Mouse (Mus musculus) heart, postnatal 25 days (tissue): ENCODE results near the gene Slc22a18. TPM values are rescaled to one million over a fixed set of nuclear protein-coding genes. Genes with fewer than 3 reads are reported as not detected.

Experiments
- DNase-seq: peaks from one replicate; pipeline ENCODE4 v3.0.0; 2022; ENCODE audit warnings: low spot score
- intact Hi-C: fragments of 180-260 bp; cut with DNase I; formaldehyde crosslinking; loops from one replicate; pipeline ENCODE4 v1.15.1; 2025
- total RNA-seq, 2 experiments: library from RNA; stranded (reverse); gene quantifications; 2 replicates each; pipeline ENCODE4 v1.2.3; 2021

Gene Slc22a18
- total RNA-seq, 2 experiments from 2014 or later: 0.17 to 0.49 TPM

- intact Hi-C loops: loop anchor here (5.0 kb wide), 2 partner anchors 94 to 164 kb away; no protein-coding TSS in a partner anchor
- no peak for DNase-seq
Measured at GRCm38 (mm10) chr7:143461294-143461870, 12.2 kb upstream of the Slc22a18 start.

GRCm38 (mm10) chr7:143461920-143462319 is 11.6 kb upstream of the Slc22a18 start:
- no peak for DNase-seq
- intact Hi-C loops: loop anchor here (5.0 kb wide), 2 partner anchors 95 to 165 kb away; no protein-coding TSS in a partner anchor

DNA sequence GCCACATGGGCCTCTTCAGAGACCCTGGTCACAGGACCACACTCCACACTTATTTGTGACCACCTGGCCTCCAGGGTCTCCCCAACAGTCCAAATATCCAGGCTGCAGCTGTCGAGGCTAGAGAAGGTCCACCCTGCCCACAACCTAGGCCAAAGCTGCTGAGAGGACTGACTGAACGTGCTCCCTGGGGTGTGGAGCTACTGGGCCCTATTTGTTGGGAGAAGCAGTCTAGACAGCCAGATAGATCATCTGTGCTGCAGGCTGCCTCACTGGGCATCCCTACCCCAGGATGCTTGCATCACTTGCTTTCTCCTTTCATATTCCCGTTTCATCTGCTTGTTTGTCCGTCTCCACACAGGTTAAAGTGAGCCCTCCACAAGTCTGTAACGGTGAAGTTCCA is 11.0 kb upstream of the Slc22a18 start:
- no peak for DNase-seq
- intact Hi-C loops: loop anchor here (5.0 kb wide), 2 partner anchors 95 to 165 kb away; no protein-coding TSS in a partner anchor

DNA sequence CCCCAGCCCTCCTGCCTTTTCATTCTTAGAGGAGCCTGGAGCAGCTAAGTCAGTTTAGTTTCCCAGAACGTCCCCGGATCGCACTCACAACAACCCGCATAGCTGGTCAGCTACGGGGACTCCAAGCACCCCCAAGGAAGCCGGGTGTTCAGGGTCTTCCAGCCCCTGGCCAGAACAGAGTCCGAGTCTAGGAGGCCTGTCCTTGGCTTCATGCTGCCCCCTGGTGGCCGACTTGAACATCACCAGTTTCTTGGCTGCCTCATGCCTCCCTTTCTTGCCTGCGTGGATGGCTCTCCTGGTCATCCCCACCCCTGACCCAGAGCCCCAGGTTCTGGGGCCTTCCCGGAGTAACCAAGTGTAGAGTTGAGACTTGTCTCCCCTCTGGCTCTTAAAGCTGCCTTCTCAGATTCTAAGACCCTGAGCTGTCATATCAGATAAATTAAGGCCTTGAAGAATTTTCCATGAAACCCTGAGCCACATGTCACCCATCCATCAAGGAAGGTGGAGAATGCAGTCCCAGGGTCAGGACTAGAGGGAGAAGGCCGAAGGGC is 9.6 kb upstream of the Slc22a18 start:
- intact Hi-C loops: loop anchor here (5.0 kb wide), 2 partner anchors 97 to 167 kb away; no protein-coding TSS in a partner anchor
- DNase-seq: peak; percentile 58

DNA sequence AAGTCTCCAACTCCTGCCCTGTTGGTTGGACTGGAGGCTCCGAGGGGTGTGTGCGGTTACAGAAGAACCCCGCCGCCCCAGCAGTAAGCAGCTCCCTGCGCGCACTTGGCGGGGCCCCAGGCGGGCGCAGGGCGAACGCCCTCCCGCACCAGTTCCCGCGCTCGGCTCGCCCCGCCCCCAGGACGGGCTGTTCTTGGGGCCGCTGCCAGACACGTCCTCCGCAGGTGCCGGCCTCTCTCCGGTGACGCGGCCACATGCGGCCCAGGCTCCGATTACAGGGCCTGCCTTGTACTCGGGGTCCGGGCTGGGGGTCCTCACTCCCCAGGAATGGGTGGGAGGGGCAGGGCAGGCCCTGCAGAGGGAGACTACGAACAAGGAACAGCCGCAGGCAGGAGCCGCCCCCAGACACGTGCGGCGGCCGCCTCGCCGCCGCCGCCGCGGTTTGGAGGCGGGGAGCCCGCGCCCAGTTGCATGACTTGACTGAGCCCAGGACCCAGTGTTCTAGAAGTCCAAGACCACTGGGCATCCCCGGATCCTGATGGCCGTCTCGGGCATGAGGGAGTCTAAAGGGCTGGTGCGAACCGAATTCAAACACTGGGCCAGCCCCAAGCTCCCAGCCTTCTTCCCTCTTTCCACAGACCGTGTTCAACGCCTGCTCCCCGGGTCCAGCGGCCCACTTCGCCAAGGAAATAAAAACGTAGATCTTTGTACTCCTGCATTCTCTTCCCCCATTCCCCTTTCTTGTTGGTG is 8.6 kb upstream of the Slc22a18 start:
- no peak for DNase-seq
- intact Hi-C loops: loop anchor here (5.0 kb wide), 2 partner anchors 98 to 168 kb away; no protein-coding TSS in a partner anchor

DNA sequence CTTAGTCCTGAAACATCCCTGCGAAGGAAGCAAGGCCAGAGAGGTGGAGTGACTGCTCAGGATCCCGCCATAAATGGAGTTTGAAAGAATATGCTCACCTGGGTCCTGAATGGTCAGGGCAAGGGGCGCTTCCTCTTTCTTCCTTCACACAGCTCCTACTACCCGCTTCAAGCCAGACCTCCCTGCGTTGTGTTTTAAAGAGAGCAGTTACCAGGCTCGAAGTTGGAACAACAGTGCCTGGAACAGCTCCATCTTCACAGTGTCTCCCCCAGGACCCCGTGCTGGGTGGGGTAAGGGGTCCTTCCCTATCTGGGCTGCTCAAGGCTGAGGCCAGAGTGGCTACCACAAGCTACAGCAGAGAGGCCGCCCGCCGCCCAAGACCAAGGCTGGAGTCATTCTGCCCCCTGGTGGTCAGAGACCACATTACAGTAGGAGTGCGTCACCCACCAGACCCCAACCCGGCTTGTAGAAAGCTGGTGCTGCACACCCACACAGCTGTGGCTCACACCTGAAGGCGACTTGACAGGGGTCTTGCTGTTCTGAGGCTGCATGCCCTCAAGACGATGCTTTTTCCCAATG is 7.3 kb upstream of the Slc22a18 start:
- intact Hi-C loops: loop anchor here (1.0 to 2.0 kb wide), 2 partner anchors 313 to 371 kb away; partner anchors contain the start of gene Trpm5
- DNase-seq: peak; percentile 61

DNA sequence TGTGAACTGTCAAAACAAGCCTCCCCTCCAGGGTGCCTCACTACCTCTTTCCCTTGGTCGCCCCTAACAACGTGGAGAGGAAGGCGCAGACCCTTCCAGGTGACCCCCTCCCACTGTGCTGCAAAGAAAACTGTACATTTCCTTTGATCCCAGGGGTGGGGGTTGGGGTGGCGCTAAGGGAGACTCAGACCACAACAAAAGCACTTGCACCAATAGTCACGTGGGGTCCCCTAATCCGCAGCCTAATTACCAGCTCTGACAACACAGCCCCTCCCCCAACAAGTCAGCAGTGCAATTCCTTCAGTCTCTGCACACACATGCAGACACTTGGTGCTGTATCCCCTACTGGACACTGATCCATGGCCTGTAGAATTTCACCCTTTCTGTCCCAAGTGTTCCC is 5.8 kb upstream of the Slc22a18 start:
- intact Hi-C loops: loop anchor here (2.0 kb wide), 1 partner anchor 373 kb away; the partner anchor contains the start of gene Trpm5
- no peak for DNase-seq

DNA sequence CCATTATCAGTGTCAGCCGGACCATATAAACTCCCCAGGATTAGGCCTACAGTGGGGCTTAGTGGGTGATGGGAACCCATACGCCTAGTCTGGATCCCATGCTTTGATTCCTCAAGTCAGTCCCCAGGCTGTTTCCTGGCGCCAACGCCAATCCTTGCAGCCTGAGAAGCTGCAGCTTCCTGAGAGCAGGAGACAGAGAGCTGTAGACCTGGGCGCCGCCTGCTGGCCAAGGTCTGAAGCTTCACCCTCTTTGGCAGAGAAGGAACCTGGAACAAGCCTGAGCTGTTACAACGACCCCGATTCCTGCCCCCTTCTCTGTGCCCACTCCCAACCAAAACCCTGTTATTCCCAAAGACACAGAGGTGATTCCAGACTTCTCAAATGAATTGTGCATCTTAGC is 3.6 kb upstream of the Slc22a18 start:
- intact Hi-C loops: loop anchor here (5.0 to 10.0 kb wide), 2 partner anchors 37 to 465 kb away; partner anchors contain the start of gene Tspan32
- DNase-seq: no peak

DNA sequence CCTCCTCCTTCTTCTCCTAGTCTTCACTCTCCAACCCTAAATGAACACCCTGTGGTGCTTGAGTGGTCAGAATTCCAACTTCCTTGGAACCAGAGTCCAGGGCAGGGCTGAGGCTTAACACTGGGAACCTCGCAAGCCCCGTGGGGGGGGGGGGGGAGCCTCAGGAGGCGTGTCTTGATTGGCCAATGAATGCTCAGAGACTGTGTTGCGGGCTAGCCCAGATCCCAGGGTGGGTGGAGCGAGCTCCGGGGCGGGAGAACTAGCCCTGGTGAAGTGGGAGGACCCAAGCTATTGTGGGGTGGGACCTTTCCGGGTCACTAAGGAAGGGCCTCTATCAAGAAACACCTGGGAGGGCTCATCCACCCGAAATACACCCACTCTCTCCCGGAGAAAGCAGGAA is 1.3 kb downstream of the Slc22a18 start:
- no peak for DNase-seq
- intact Hi-C loops: loop anchor here (5.0 to 10.0 kb wide), 2 partner anchors 32 to 470 kb away; partner anchors contain the start of gene Tspan32

GRCm38 (mm10) chr7:143475876-143476275 is 2.3 kb downstream of the Slc22a18 start:
- no peak for DNase-seq
- intact Hi-C loops: loop anchor here (10.0 kb wide), 1 partner anchor 471 kb away; the partner anchor contains the start of gene Tspan32

- DNase-seq: no peak
- intact Hi-C loops: loop anchor here (10.0 kb wide), 1 partner anchor 472 kb away; the partner anchor contains the start of gene Tspan32
Measured at GRCm38 (mm10) chr7:143476702-143477335, 3.3 kb downstream of the Slc22a18 start.

DNA sequence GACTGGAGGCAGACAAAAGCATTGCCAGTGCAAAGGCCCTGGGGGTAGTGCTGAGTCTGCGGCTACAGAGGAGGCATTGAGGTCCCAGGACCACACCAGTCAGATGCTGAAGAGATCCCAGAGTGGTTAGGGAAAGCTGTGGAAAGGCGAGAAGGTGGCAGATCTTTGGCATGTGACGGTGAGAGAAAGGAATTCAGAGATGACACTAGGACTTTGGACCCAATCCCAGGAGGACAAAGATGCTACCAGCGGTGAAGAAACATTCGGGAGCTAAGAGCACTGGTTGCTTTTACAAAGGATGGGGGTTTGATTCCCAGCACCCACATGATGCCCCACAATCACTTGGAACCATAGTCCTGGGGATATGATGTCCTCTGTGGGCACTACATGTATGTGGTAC is 4.3 kb downstream of the Slc22a18 start:
- no peak for DNase-seq
- intact Hi-C loops: loop anchor here (10.0 kb wide), 1 partner anchor 473 kb away; the partner anchor contains the start of gene Tspan32

- no peak for DNase-seq
- intact Hi-C loops: loop anchor here (1.0 to 10.0 kb wide), 2 partner anchors 26 to 284 kb away; partner anchors contain the start of gene Mrgprg
Measured at GRCm38 (mm10) chr7:143480498-143480897, 7.0 kb downstream of the Slc22a18 start.

DNA sequence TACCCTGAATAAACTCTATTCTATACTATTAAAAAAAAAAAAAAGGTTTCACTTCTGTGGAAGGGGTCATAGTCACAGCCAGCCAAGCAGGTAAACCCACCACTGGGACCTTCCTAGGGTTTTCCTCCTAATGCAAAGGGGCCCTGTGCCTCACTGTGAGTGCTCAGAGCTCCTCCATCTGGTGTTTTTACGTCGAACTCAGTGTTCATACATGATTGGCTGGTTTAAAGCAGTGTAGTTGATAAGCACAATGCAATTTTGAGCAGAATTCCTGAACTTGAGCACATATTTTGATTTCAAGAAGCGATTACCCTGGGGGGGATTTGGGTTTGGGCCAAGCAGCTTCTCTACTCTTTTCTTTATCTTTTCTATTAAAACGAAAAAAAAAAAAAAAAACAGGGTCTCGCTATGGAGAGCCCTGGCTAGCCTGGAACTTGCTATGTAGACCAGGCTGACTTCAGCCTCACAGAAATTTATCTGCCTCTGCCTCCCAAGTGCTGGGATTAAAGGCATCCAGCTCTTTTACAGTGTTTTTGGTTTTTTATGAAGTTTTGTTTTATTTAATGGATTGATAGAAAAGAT is 8.4 kb downstream of the Slc22a18 start:
- intact Hi-C loops: loop anchor here (10.0 kb wide), 1 partner anchor 283 kb away; the partner anchor contains the start of gene Mrgprg
- DNase-seq: no peak

DNA sequence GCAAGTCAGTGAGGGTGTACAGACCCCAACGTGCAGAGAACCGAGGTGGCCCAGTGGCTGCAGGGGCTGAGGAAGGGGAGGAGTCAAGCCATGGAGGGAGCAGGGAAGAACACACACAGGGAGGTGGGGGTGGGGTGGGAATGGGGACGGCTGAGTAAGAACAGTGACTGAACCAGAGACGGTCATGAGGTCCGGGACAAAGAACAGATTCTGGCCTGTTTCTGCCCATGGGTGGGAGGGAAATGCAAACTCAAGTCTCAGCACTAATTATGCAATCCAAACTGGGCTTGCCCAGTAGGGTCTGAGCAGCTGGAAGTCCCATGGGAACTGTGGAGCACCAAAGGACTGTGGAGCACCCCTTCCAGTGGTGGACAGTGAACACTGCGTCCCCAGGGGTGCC is 9.0 kb downstream of the Slc22a18 start:
- intact Hi-C loops: loop anchor here (10.0 kb wide), 1 partner anchor 282 kb away; the partner anchor contains the start of gene Mrgprg
- DNase-seq: no peak

DNA sequence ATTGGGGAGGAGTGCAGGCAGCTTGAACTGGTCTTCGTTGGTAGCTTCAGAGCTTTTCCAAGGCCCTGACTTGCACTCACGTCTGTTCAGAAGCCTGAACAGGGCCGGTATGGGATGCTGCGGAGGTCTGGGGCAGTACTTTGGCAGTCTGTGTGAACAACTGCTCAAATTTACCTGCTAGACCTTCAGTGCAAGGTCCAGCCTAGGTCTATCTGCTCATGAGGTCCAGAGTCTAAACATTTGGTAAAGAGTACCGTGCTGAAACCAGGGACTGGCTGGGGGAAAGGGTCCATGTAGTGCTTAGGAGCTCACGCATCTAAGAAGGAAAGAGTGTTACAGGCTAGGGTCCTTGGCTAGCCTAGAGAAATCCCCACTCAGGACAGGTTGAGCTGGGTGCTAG is 16.2 kb downstream of the Slc22a18 start:
- DNase-seq: no peak
- intact Hi-C loops: loop anchor here (10.0 kb wide), 1 partner anchor 275 kb away; the partner anchor contains the start of gene Mrgprg

DNA sequence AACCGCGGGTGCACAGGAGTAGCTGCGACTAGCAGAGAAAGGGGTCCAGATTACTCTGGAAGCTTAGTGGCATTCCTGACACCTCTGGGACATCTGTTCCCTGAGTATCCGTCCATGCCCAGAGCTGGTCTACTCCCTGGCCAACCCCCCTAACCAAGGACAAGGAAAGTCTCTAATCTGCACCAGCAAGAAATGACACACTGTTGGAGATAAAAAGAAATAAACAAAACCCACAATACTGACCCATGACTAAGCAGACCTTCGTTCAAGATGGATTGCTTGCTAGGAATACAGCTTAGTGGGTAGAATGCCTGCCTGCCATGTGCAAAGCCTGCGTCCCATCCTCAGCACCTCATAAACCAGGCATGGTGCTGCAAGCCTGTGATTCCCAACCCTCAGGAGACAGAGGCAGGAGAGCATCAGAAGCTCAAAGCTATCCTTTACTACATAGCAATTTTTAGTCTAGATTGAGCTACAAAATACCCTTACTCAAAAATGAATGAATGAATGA is 20.1 kb downstream of the Slc22a18 start:
- DNase-seq: no peak
- intact Hi-C loops: no loop called here

- no peak for DNase-seq
- intact Hi-C loops: no loop called here
Measured at GRCm38 (mm10) chr7:143495104-143495961, 21.8 kb downstream of the Slc22a18 start.
